Mouse (Mus musculus): ENCODE results near the gene Ccnjl. TPM values are rescaled to one million over a fixed set of nuclear protein-coding genes. Genes with fewer than 3 reads are reported as not detected.

Ccnjl gene
- polyA plus RNA-seq (2012; rRNA removed): 3.0 TPM in 2 replicates

GRCm38 (mm10) chr11:43528683-43529499 is at the start of gene Ccnjl:
Gene Ccnjl, plus strand, starts transcription at chr11:43528784.

GRCm38 (mm10) chr11:43586324-43587090 is 57.9 kb downstream of the Ccnjl start, which contains the start of gene 4933415A04Rik:
Gene 4933415A04Rik, plus strand, starts transcription at chr11:43587040.

GRCm38 (mm10) chr11:43601440-43601839 is 72.9 kb downstream of the Ccnjl start, which contains the start of gene Fabp6:
Gene Fabp6, minus strand, starts transcription at chr11:43601540.

Other genes with a start within 250 kb of the Ccnjl start
- 36.8 and 42.0 TPM in 2 replicates for gene Pttg1, start 102.5 kb upstream of the Ccnjl start, polyA plus RNA-seq (2012; rRNA removed)
- 12.7 and 13.4 TPM in 2 replicates for gene Slu7, start 95.0 kb upstream of the Ccnjl start, polyA plus RNA-seq (2012; rRNA removed)
- 11.7 and 13.6 TPM in 2 replicates for gene C1qtnf2, start 54.5 kb upstream of the Ccnjl start, polyA plus RNA-seq (2012; rRNA removed)
- gene 4933415A04Rik, start 58.3 kb downstream of the Ccnjl start, polyA plus RNA-seq (2012; rRNA removed): 0.44 and 0.56 TPM in 2 replicates
- not detected in 2 replicates for gene Fabp6, start 72.8 kb downstream of the Ccnjl start, polyA plus RNA-seq (2012; rRNA removed)
- gene Pwwp2a, start 153.2 kb downstream of the Ccnjl start, polyA plus RNA-seq (2012; rRNA removed): 37.6 and 39.1 TPM in 2 replicates
- gene Ttc1, start 219.2 kb downstream of the Ccnjl start, polyA plus RNA-seq (2012; rRNA removed): 47.7 and 54.1 TPM in 2 replicates